Mouse (Mus musculus) G1E (cell line): ENCODE measurements at regions not wholly inside any gene's neighbourhood (a gene's known extent, or its start where the extent isn't known, plus 50 kb on each side); places are given as distances from the start of the nearest gene placed in this dataset.

ENCODE experiments used
- CTCF ChIP-seq: IDR thresholded peaks from 2 replicates; pipeline ENCODE4 v1.5.1; 2012; ENCODE audit warnings: low read depth, low read length, inconsistent platforms, mixed read lengths
- GATA1 ChIP-seq: IDR thresholded peaks from 2 replicates; pipeline ENCODE4 v1.6.1; 2012; ENCODE audit warnings: borderline replicate concordance, low read length, inconsistent platforms, mixed read lengths
- TAL1 ChIP-seq: conservative IDR thresholded peaks from 2 replicates; pipeline ENCODE4 v1.6.1; 2012; ENCODE audit warnings: low read depth, low read length, inconsistent platforms, mixed read lengths

GRCm38 (mm10) chr7:82109977-82110376 is 63.7 kb upstream of the Sh3gl3 start:
- TF ChIP-seq CTCF (no peak), GATA1 (no peak), TAL1 (no peak)
